Mouse (Mus musculus): Measurements from ENCODE around the gene Mtch1.
"Not testable (repeated sequence)": the region's sequence is repeated elsewhere in the genome, so short reads cannot be mapped to it uniquely, and the experiment has no call there.

Mtch1 gene

DNA sequence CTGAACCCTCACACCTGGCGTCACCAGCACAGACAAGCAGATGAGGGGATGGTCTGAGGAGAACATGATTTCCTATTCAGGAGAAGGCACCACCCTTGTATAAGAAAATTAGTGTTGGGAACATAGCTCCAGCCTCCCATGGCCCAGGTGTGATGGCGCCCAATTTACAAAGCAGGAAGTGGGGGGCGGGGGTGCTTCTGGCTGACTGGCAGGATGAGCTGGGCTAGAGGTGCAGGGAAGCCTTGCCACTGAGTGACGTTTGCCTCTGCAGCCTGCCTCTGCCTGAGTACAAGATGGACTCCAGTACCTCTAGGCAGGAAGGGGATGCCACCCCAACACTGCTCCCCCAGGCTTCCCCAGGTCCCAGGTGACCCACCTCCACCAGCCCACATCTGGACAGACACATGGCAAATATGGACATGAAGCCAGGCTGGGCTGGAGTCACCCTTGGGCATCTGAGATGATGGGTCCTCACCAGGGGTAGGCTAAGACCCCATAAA is 15.5 kb downstream of the Mtch1 start:
- no peak for DNase-seq (ENCODE audit: low spot score)

DNA sequence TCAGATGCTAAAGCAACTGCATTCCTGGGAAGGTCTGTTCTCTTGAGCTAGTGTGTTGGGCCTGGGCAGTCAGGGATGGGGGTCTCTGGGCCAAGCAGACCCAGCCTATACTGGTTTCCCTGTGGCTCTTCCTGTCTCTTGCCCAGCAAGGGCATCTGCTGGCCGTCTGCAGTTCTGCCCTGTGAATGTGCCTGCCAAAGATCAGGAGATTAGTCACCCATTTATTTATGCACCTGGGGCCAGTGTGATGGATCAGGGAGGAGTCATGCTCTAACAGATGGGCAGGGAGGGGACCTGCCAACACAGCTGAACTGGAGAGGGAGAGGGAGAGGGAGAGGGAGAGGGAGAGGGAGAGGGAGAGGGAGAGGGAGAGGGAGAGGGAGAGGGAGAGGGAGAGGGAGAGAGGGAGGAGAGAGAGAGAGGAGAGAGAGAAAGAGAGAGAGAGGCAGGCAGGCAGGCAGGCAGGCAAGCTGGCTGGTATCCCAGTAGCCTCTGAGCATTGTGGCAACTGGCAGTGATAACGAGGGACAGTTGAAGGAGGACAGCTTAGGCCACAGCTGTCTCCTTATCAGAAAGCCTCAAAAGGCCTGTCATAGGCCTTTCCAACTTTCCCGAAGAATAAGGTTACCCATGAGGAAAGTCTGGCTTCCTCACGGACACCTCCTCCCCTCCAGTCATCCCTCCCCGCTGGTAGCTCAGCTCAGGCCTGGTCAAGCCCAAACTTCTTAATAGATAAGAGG is 16.9 kb downstream of the Mtch1 start:
- DNase-seq (ENCODE audit: low spot score): no peak

DNA sequence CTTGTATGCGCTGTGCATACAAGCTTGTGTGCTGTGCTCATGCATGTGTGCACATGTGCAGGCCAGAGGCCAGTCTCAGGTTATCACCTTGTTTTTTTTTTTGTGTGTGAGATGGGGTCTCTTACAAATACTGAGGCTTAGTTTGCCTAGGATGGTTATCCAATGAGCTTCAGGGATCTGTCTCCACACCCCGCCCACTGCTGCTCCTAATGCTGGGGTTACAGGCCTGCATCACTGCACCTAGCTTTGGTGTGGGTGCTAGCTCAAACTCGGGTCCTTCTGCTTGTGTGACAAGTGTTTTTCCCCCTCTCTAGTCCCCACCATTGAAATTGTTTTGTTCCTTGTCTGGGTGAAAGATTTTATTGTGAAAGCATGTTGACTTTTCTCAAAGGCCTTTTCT is 17.5 kb downstream of the Mtch1 start:
- no peak for DNase-seq (ENCODE audit: low spot score)

DNA sequence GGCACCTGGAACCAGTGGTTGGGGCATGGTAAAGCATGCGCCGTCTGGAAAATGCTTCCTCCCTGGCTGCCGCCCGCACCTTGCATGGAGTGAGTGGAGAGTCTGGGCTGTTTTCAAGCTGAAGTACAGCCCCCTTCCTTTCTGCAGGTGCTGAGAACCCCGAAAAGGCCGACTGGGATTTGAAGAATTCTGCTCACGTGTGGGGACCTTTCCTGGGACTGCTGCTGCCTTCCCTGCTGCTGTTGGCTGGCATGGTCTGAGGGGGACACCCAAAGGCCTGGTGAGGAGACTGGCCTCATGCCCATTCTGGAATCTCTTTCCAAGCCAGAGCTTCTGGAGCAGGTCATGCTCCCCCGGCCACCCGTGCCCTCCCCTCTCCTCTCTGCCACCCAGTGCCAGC is 20.0 kb downstream of the Mtch1 start:
- no peak for DNase-seq (ENCODE audit: low spot score)

DNA sequence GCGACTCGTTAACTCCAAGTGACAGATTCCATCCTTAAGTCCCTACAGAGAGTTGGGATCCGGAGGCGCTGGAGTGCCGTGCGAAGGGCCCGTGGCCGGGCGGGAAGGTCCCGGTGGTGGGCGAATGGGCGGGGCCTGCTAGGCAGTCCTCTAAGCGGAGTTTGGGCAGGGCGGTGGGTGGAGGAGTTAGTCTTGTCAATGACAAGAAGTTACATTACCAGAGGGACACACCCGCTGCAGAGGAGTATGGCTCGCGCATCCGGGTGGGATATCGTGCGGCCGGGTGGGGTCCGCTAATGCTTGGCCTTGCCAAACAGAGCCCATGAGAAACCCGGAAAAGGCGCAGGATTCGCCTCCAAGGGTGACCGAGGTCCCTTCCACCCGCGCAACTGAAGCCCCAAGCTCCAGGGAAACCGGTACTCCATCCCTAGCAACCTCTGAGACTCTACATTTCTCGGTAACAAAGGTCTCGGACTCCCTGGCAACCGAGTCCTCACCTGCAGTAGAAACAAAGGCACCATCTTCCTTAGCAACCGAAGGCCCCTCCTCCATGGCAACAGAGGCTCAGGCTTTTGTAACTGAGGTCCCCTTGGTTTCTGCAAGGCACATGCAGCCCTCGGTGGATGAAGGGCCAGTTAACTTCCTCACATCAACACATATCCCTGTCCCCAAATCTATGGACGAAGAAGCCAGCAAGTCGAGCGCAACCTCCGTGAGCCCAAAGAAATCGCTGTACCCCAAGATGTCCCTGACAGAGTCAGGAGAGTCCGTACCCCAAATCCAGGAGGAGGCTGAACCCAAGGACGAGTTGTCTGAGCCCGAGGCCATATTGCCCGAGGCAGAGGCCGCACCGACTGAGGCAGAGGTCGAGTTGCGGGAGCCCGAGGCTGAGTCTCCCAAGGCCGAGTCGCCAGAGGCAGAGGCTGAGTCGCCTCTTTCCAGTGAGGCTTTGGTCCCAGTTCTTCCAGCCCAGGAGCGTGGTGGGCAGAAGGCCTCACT is 20.9 kb downstream of the Mtch1 start:
- DNase-seq (ENCODE audit: low spot score): no peak

DNA sequence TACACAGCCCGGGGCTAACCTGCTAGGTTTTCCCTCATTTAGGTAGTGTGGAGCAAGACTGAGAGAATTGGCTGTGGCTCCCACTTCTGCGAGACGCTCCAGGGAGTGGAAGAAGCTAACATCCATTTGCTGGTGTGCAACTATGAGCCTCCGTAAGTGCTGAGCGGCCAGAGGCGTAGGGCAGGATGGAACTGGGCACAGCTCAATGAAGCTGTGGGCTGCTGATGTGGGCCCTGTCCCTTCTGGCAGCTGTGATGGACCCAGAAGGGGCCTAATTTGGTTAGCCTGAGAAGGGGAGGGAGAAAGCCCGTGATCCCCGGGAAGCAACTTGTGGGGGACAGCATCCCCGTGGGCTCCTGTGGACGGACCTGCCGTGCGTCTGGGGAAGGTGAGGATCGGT is 21.9 kb downstream of the Mtch1 start:
- DNase-seq (ENCODE audit: low spot score): no peak

DNA sequence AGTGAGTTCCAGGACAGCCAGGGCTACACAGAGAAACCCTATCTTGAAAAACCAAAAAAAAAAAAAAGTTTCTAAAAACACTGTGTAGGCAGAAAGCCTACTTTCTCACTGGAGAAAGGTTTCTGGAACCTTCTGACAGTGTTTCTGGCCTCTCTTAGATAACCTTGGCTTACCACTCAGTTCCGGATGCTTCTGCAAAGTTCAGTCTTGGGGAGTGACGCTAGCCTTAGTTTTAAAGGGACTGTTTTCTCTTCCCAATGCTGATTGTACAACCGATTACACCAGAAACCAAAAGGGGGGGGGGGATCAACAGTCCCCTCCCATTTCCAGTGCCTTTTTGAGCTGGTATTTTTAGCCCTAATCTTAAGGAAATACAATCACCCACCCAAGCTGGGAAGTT is 24.1 kb downstream of the Mtch1 start:
- no peak for DNase-seq (ENCODE audit: low spot score)

DNA sequence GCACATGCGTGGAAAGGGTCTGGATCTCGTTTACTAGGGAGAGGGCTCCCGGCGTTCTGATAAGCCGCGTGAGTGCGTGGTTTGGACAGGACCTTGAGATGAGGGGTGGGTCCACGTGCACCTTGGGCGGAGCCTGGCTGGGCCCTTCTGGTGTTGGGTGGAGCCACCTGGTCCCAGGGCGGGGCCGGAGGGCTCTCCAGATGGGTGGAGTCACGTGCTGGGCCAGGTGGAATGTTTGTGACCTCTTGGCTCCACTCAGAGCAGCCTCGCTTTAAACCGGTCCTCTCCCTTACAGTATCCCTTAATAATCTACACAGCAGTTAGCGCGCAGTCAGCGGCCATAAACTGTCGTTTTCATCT is 25.2 kb downstream of the Mtch1 start:
- peak; percentile 87 for DNase-seq (ENCODE audit: low spot score)

DNA sequence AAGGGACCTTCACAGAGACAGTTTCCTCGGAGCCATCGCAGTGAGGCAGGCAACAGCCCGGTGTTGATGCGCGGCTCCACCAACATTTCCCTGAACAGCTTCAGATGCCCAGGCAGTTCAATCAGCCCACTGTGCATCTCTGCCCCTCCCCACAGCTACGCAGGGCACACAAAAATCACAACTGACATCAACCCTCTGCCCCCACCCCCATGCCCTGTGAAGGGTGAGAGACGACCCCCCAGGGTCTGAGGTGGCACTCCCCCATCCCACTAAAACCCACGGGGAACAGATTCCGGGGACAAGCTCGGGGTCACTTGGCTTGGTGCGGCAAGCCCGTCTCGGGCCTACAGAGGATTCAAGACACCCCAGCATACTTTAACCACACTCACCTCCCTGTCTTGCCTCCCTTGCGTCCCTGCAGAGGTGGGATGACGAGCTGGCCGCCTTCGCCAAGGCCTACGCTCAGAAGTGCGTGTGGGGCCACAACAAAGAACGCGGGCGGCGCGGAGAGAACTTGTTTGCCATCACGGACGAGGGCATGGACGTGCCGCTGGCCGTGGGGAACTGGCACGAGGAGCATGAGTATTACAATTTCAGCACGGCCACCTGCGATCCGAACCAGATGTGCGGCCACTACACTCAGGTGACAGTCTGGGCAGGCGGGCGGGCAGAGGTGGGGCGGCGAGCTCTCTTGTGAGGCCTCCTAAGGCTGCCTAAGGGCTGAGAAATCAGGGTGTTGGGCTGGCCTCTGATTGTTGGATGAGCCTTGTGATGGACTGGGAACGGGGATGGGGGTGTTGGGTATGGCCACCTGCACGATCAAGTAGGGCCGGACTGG is 25.8 kb downstream of the Mtch1 start:
- DNase-seq (ENCODE audit: low spot score): no peak

DNA sequence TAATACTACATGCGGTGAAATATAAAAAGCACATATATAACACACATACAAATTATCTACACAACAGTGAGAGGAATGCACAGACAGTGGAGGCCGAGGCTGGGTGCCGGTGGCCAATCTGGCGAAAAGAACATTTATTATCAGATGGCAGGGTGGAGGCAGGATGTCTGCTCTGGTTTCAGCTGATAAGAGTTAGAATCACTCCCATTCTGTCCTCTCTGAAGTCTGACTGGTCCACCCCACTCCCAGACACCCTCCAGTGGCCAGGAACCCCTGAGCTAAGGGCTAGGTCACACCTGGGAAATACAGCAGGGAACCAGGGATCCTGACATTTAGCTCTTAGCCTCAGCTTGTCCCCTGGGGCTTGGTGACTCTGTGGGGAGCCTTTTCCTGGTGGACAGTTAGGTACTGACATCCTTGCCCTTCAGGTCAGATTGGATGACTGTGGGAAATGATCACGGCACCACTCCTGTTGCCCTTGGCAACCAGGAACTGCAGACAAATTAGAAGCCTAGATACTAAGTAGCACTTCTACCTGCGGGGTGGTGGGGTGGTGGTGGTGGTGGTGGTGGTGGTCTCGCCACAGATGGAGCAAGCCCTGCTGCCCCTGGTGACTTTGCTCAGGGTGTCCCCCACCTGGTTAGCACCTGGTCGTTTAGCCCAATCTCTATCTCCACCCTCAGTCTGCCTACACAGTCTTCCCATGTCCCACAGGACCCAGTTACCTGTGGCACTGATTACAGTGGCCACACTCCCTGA is 27.7 kb downstream of the Mtch1 start:
- no peak for DNase-seq (ENCODE audit: low spot score)

DNA sequence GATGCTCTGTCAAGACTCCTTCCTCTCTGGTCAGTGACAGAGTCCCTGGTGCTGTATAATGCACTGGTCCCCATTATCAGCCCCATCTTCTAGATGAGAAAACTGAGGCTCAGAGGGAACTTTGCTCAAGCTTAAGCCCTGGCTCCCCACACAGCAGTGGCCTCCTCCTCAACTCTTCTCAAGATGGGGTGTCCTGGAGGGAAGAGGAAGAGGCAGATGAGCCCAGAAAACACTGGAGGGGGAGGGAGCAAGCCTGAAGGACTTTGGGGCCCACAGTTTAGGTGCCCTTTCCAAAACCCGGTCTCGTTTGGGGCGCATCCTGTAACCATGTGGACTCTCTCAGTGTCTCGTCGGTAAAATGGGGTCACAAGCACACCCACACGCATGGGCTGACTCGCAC is 28.3 kb downstream of the Mtch1 start:
- DNase-seq (ENCODE audit: low spot score): no peak

DNA sequence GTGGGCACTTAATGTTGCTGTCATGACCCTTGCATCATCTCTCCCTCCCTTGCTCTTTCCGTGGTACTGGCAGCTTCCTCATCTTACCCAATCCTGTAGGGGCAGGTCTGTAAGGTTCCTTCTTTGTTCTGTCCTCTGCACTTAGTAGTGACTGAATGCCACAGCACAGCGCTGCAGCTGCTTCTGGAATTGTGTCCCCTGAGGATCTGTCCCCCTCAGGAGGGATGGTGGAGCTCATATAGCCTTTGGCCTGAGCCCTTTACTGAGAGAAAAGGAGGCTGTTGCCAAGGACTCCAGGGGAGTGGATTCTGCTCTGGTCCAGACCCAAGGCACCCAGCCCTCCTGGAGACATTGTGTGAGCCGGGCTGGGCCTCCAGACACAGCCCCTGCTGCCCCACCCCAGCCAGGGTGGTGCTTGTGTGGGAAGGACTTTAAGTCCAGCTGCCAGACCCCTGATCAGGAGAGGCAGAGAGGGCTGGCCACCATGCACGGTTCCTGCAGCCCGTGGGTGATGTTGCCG is 28.9 kb downstream of the Mtch1 start:
- no peak for DNase-seq (ENCODE audit: low spot score)

DNA sequence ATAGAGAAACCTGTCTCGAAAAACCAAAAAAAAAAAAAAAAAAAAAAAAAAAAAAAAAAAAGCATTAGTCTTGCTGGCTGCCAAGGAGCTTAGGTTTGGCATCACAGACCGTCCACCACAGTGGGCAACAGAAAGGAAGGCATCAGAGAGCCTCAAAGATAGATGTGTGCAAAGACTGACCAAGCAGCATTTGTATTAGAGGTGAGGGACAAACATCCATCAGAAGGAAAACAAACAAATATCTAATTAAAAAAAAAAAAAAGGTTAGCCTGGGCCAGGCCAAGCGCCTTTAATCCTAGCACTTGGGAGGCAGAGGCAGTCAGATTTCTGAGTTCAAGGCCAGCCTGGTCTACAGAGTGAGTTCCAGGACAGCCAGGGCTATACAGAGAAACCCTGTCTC is 30.4 kb downstream of the Mtch1 start, which contains the start of gene Pi16:
Gene Pi16 (plus strand): TSS at position 301 of the 400 bp plus-strand sequence.
- DNase-seq (ENCODE audit: low spot score): not testable (repeated sequence)

DNA sequence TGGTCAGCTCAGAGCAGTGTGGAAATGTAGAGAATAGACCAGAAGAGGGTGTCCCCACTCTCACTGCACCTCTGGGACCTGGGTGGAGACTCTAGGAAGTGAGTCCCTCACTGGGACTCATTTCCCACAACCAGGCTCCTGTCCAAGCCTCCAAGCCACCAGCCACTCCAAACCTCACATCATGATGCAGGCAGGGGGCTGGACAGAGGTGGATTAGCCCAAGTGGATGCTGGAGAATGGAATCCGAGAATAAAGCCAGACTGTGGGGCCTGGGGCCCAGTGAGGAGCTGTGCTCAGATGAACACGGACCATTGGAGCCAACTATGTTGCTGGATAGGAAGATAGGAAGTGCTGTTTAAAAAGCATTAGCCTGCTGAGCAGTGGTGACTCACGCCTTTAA is 30.8 kb downstream of the Mtch1 start:
- no peak for DNase-seq (ENCODE audit: low spot score)

DNA sequence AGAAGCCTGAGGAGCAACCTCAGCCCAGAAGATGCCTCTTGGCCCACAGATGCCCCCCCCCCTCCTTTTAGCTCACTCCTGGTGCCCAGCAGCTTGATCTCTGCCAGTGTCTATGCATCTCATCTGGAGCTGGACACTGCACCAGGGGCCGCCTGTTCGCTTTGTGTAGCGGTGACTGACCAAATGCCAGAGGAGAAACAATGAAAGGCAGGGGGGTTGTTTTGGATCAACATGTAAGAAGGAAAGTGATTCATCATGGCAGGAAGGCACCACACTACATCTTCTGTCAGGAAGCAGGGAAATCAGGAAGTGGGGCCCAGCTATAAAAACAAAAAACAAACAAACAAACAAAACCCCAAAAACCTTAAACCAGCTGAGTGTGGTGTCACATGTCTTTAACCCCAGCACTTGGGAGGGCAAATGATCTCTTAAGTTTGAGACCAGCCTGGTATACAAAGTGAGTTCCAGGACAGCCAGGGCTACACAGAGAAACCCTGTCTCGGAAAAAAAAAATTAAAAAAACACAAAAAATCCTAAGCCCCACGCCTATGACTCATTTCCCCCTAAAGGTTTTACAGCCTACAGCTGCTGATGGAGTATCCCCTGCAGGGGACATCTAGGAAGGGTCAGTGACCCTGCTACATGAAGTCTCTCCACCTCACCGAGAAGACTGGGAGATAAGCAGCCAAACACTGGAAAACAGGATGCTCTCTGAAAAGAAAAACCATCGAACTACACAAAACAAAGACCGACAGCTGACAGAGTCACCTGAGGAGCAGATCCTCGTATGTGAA is 31.9 kb downstream of the Mtch1 start:
- no peak for DNase-seq (ENCODE audit: low spot score)

DNA sequence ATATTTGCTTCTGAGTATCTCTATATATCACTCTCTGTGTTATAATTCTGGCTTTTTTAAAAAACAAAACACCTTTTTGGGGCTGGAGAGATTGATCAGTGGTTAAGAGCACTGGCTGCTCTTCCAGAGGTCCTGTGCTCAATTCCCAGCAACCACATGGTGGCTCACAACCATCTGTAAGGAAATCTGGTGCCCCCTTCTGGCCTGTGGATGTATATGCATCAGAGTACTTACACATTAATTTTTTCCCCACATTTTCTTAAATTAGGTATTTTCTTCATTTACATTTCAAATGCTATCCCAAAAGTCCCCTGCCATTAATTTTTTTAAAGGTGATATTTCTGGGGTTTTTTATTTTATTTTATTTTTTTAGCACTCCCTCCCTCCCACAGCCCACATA is 34.4 kb downstream of the Mtch1 start:
- no peak for DNase-seq (ENCODE audit: low spot score)

DNA sequence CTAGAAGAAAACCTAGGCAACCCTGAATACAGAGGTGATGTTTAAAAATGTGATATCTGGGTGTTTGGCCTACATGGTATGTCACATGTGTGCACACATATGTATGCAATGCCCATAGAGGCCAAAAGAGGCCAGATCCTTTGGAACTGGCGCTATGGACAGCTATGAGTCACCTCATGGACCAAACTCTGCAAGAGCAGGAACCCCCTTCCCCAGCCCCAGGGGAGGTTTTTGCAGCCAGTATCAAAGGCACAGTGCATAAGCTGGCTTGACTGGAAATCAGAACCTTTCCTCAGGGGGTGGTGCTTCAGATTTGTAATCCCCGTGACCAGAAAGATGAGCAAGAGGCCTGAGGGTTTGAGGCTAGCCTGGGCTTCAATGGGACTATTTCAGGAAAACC is 35.7 kb downstream of the Mtch1 start:
- no peak for DNase-seq (ENCODE audit: low spot score)

DNA sequence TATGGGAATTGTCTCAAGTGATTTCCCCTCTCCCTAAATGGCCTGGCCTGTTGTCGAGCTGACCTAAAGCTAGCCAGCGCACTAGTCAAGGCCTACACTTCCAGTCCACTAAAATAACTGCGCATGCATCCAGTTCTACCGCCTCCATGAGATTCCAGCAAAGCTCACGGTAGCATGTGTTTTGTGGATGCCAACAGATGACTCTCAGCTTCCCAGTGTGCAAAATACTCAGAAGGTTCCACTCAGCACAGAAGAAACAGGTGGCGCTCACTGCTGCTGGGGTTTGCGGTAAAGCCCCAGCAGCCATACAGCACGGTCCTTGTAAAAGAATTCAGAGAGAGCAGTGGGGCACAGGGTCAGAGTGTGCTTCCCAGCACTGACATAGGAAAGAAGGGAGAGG is 36.1 kb downstream of the Mtch1 start:
- no peak for DNase-seq (ENCODE audit: low spot score)

DNA sequence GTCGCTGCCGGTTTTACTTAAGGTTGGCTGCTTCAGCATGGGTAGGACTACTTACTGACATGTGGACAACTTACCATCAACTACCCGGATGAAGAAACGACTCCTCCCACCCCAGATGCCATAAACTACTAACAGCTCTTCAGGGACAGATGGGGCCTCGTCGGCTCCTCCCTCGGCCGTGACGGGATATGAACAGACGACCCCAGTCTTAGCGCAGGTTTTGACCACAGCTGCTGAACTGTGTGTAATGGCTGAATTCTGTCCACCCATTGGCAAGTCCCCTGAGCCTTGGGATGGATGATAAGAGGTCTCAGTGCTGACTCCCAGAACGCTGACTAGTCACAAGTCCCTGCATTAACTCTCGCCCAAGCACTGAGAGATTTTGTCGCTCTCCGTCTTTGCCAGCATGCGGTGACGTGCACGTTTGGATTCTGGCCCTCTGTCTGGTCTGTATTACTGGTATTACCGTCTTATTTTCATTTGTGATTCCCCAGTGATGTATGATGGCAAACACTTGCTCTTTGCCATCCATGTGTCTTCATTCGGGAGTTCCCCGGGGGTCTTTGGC is 37.6 kb downstream of the Mtch1 start:
- DNase-seq (ENCODE audit: low spot score): no peak

DNA sequence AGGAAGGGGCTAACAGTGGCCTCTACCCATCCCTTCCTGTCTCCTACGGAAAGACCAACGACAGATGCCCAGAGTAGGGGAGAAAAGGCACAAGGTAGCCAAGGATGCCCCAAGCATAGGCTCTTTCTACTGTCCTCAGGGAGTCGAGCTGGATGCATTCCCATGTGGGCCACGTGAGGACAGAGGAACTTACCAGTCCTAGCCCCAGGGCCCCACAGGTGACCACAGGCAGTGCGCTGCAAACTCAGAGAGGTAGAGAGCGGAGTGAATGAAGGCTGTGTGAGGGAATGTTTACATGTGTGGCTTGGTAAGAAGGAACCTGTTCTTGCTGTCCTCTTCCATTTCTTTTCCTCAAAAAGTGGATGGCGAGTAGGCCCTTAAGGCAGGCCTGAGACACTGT is 41.9 kb downstream of the Mtch1 start:
- DNase-seq (ENCODE audit: low spot score): no peak
